Mouse (Mus musculus) hindbrain, embryonic 11.5 days (tissue): Measurements from ENCODE around the gene Pgm5. TPM values are rescaled to one million over a fixed set of nuclear protein-coding genes. Genes with fewer than 3 reads are reported as not detected.

Experiments used
- ATAC-seq: fragments of 200-750 bp; cut with Nextera tagmentation; 2 replicates; pipeline ENCODE4 v1.8.0; 2017; ENCODE audit warnings: mild to moderate bottlenecking, moderate TSS enrichment, moderate library complexity; ENCODE audit not compliant: low FRiP score
- DNase-seq: peaks from one replicate; pipeline ENCODE4 v3.0.0-alpha.2; 2015; ENCODE audit warnings: low spot score
- H3K27ac ChIP-seq: fragments of 300-500 bp; sonication (generic); 2 replicates; pipeline ENCODE4 v1.5.1; 2014; ENCODE audit warnings: mild to moderate bottlenecking, low read depth, low read length
- H3K27me3 ChIP-seq: fragments of 300-500 bp; sonication (generic); 2 replicates; pipeline ENCODE4 v1.6.1; 2014; ENCODE audit warnings: mild to moderate bottlenecking, low read length, moderate library complexity, mixed read lengths; ENCODE audit not compliant: control insufficient read depth, insufficient read depth
- H3K36me3 ChIP-seq: fragments of 300-500 bp; sonication (generic); 2 replicates; pipeline ENCODE4 v1.6.1; 2014; ENCODE audit warnings: mild to moderate bottlenecking, low read length, moderate library complexity, mixed read lengths; ENCODE audit not compliant: control insufficient read depth, insufficient read depth
- H3K4me1 ChIP-seq: fragments of 300-500 bp; sonication (generic); replicated peaks from 2 replicates; pipeline ENCODE4 v1.6.1; 2014; ENCODE audit warnings: low read length, mixed read lengths; ENCODE audit not compliant: control insufficient read depth, insufficient read depth
- H3K4me2 ChIP-seq: fragments of 300-500 bp; sonication (generic); replicated peaks from 2 replicates; pipeline ENCODE4 v1.6.1; 2014; ENCODE audit warnings: mild to moderate bottlenecking, low read depth, low read length
- H3K4me3 ChIP-seq: fragments of 300-500 bp; sonication (generic); 2 replicates; pipeline ENCODE4 v1.5.1; 2014; ENCODE audit warnings: low read depth, low read length
- H3K9ac ChIP-seq: fragments of 300-500 bp; sonication (generic); 2 replicates; pipeline ENCODE4 v1.6.1; 2014; ENCODE audit warnings: low read depth, low read length
- H3K9me3 ChIP-seq: fragments of 300-500 bp; sonication (generic); 2 replicates; pipeline ENCODE4 v1.6.1; 2016; ENCODE audit warnings: low read length; ENCODE audit not compliant: control insufficient read depth
- WGBS: fragments of 180-500 bp; shearing (Covaris S2); extraction: QIAGEN DNeasy Blood & Tissue Kit; methylation state at CpG from one replicate; pipeline ENCODE4 v1.1.7; 2014; 5-methylcytosine and 5-hydroxymethylcytosine counted together
- polyA plus RNA-seq: library from polyadenylated mRNA; unstranded; fragments of >200 nt; fragmentation: Nextera tagmentation; extraction: Ambion mirVana; gene quantifications from 2 replicates; pipeline ENCODE4 v1.2.1, GENCODE M21; 2014

The Pgm5 gene
- polyA plus RNA-seq, 1 experiment from 2014 or later = 1.2 TPM

GRCm38 (mm10) chr19:24756627-24757026 is 105.0 kb downstream of the Pgm5 start:
- no peak for DNase-seq
- Histone ChIP-seq H3K27me3 (no peaks in the 10 kb centered on the region), H3K36me3 (no peaks in the 10 kb centered on the region), H3K4me3 (no peak overlapping the region), H3K4me1 (no peaks in the 10 kb centered on the region), H3K9me3 (no peaks in the 10 kb centered on the region), H3K27ac (no peak overlapping the region), H3K4me2 (no peak overlapping the region), H3K9ac (no peak overlapping the region)
- ATAC-seq = no peak
- WGBS = 84% methylated on average over 4 of the region's 4 CpGs

- Histone ChIP-seq H3K9me3 (no peaks in the 10 kb centered on the region), H3K27me3 (no peaks in the 10 kb centered on the region), H3K4me3 (no peak overlapping the region), H3K36me3 (no peaks in the 10 kb centered on the region), H3K4me2 (no peak overlapping the region), H3K4me1 (no peaks in the 10 kb centered on the region), H3K27ac (no peak overlapping the region), H3K9ac (no peak overlapping the region)
- 88% methylated on average over 3 of the region's 3 CpGs for WGBS
- DNase-seq (no peak), ATAC-seq (no peak)
Measured at GRCm38 (mm10) chr19:24754440-24754785, 107.2 kb downstream of the Pgm5 start.

GRCm38 (mm10) chr19:24753617-24754439 is 107.8 kb downstream of the Pgm5 start:
- Histone ChIP-seq H3K4me3 (no peak overlapping the region), H3K36me3 (no peaks in the 10 kb centered on the region), H3K9ac (no peak overlapping the region), H3K27me3 (no peaks in the 10 kb centered on the region), H3K27ac (no peak overlapping the region), H3K4me2 (no peak overlapping the region), H3K4me1 (no peaks in the 10 kb centered on the region), H3K9me3 (no peaks in the 10 kb centered on the region)
- ATAC-seq (no peak), DNase-seq (peak; percentile 8)
- WGBS = 47% methylated on average over 14 of the region's 14 CpGs

GRCm38 (mm10) chr19:24752873-24753538 is 108.6 kb downstream of the Pgm5 start:
- no peak overlapping the region for H3K4me2 ChIP-seq
- H3K9ac ChIP-seq = no peak overlapping the region
- no peaks in the 10 kb centered on the region for H3K9me3 ChIP-seq
- H3K4me1 ChIP-seq = no peaks in the 10 kb centered on the region
- DNase-seq (no peak), ATAC-seq (no peak)
- H3K27ac ChIP-seq = no peak overlapping the region
- H3K36me3 ChIP-seq = no peaks in the 10 kb centered on the region
- 88% methylated on average over 7 of the region's 7 CpGs for WGBS
- H3K27me3 ChIP-seq = no peaks in the 10 kb centered on the region
- H3K4me3 ChIP-seq = no peak overlapping the region

- DNase-seq (no peak), ATAC-seq (no peak)
- no peak overlapping the region for H3K27ac ChIP-seq
- no peak overlapping the region for H3K9ac ChIP-seq
- H3K36me3 ChIP-seq = no peaks in the 10 kb centered on the region
- no peaks in the 10 kb centered on the region for H3K4me1 ChIP-seq
- H3K9me3 ChIP-seq = no peaks in the 10 kb centered on the region
- H3K27me3 ChIP-seq = no peaks in the 10 kb centered on the region
- no peak overlapping the region for H3K4me2 ChIP-seq
- WGBS = 93% methylated on average over 4 of the region's 4 CpGs
- H3K4me3 ChIP-seq = no peak overlapping the region
Measured at GRCm38 (mm10) chr19:24746266-24746875, 115.3 kb downstream of the Pgm5 start.

GRCm38 (mm10) chr19:24742606-24743005 is 119.0 kb downstream of the Pgm5 start:
- H3K27me3 ChIP-seq = no peaks in the 10 kb centered on the region
- 82% methylated on average over 6 of the region's 6 CpGs for WGBS
- ATAC-seq (no peak), DNase-seq (no peak)
- no peaks in the 10 kb centered on the region for H3K9me3 ChIP-seq
- no peak overlapping the region for H3K9ac ChIP-seq
- no peak overlapping the region for H3K4me3 ChIP-seq
- no peak overlapping the region for H3K27ac ChIP-seq
- H3K36me3 ChIP-seq = no peaks in the 10 kb centered on the region
- no peak overlapping the region for H3K4me2 ChIP-seq
- no peaks in the 10 kb centered on the region for H3K4me1 ChIP-seq

- DNase-seq (no peak), ATAC-seq (no peak)
- no peak overlapping the region for H3K9ac ChIP-seq
- H3K9me3 ChIP-seq = no peaks in the 10 kb centered on the region
- H3K4me2 ChIP-seq = no peak overlapping the region
- no peaks in the 10 kb centered on the region for H3K36me3 ChIP-seq
- 74% methylated on average over 3 of the region's 3 CpGs for WGBS
- no peaks in the 10 kb centered on the region for H3K27me3 ChIP-seq
- no peaks in the 10 kb centered on the region for H3K4me1 ChIP-seq
- no peak overlapping the region for H3K4me3 ChIP-seq
- no peak overlapping the region for H3K27ac ChIP-seq
Measured at GRCm38 (mm10) chr19:24738786-24739185, 122.9 kb downstream of the Pgm5 start.

- H3K36me3 ChIP-seq = no peaks in the 10 kb centered on the region
- whole genome bisulfite sequencing = 87% methylated on average over 5 of the region's 5 CpGs
- no peak overlapping the region for H3K9ac ChIP-seq
Measured at GRCm38 (mm10) chr19:24738026-24738425, 123.6 kb downstream of the Pgm5 start.

More at GRCm38 (mm10) chr19:24738026-24738425, 123.6 kb downstream of the Pgm5 start:
- H3K4me2 ChIP-seq = no peak overlapping the region
- H3K27ac ChIP-seq = no peak overlapping the region
- DNase-seq (no peak), ATAC-seq (no peak)
- no peak overlapping the region for H3K4me3 ChIP-seq
- H3K4me1 ChIP-seq = no peaks in the 10 kb centered on the region
- no peaks in the 10 kb centered on the region for H3K9me3 ChIP-seq
- H3K27me3 ChIP-seq = no peaks in the 10 kb centered on the region
